Mouse (Mus musculus): ENCODE measurements around the gene Endou.

DNA sequence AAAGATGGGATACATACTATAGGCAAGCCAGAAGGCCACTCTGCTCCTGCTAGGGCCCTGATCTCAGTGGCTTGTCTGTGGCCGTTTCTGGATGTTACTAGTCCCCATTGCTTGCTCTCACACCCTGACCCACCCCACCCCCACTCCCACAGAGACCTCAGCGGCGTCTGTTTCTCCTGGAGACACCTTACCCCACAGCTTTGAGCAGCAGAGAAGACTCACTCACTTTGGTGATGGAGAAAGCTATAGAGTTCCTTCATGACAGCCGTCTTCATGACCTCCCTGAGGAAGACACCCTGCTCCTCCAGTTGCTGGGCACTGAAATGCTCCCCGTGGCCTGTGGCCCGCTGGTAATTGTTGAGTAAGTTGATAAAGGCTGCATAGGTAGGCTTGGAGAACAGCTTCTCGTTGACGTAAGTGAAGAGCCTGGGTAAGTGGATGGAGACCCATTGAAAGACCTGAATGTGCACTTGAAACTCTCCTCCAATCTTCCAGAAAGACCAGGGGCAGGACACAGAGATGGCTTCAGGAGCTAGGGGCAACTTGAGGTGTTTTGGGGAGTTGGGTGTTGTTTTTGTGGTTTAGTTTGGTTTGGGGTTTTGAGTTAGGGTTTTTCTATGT is 12.5 kb downstream of the Endou start:
- TF ChIP-seq TAL1 (IDR thresholded peaks at IDR 0.05; ENCODE audit: low read length) (no peak), GATA1 (IDR thresholded peaks at IDR 0.05; ENCODE audit: low read length) (no peak)
